Mouse (Mus musculus): ENCODE measurements around the gene Agap1. TPM values are rescaled to one million over a fixed set of nuclear protein-coding genes. Genes with fewer than 3 reads are reported as not detected.

The Agap1 gene
- polyA plus RNA-seq, 1 experiment from 2014 or later = 24.6 TPM

DNA sequence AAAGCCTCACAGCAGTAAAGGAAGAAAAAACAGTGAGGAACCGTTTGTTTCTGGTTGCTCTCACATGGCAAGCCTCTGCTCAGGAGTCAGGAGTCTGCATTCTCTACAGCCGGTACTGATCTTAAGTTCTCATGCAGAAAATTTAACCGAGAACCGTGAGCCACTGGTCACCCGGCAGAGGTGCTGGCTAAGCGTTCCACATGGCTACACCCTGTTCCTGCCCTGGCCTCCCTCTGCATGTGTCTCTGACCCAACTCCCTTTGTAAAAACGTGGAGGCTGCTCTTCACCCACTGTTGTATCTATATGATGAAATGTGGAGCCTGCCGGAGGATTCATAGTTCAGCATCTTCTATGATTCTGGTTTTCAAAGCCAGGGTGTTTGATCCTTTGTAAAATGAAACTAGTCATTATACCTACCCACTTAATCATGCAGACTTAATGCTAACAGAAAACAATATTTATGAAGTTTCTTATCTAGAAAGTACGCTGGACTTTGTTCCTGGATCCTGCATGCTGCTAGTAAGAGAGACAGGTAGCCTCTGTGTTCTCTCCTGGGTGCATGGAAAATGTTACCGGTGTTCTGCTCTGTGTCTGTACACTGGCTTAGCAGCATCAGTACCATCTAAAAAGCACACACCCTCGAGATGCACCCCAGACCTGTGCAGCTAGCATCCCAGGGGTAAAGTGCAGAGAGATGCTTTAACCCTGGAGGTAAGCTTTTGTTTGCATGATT is 396.2 kb downstream of the Agap1 start:
- 0 out of 2 replicates have a peak, but pooled peaks cover 2% of the 10 kb centered on the region for H3K27me3 ChIP-seq
- no peak overlapping the region for H3K4me3 ChIP-seq
- H3K36me3 ChIP-seq = 0 out of 2 replicates have a peak, but pooled peaks cover 3% of the 10 kb centered on the region
- H3K4me2 ChIP-seq (replicated peaks) = no peak overlapping the region
- no peak for ATAC-seq (ENCODE audit: insufficient number of reproducible peaks, insufficient read depth, low FRiP score, low TSS enrichment)
- H3K9me3 ChIP-seq = no peaks in the 10 kb centered on the region
- H3K4me1 ChIP-seq = peaks cover 34% of the 10 kb centered on the region
- no peak overlapping the region for H3K9ac ChIP-seq
- no peak overlapping the region for H3K27ac ChIP-seq
- 75% methylated on average over 11 of the region's 11 CpGs for WGBS

DNA sequence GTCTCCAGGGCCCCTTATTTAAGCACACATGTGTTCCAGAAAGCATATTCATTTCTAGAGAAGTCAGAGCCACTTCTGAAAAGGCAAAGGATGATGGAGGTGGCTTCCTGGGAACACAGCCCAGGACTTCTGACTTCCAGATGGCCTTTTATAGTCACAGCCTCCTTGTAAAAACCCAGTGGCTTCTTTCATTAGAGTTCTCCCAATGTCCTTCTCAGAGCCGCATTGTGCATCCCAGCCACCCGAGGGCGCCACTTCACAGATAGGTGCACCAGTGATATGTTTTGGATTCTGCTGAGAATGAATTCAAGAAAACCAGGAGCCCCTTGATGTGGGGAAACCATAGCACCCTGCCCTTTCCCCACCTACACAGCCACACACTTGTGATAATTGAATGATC is 404.6 kb downstream of the Agap1 start:
- no peaks in the 10 kb centered on the region for H3K27me3 ChIP-seq
- no peaks in the 10 kb centered on the region for H3K36me3 ChIP-seq
- no peak overlapping the region for H3K27ac ChIP-seq
- H3K4me3 ChIP-seq = no peak overlapping the region
- peaks cover 14% of the 10 kb centered on the region; the same call in 1 of the 2 replicates for H3K4me1 ChIP-seq
- no peak overlapping the region for H3K9ac ChIP-seq
- 32% methylated on average over 3 of the region's 3 CpGs for WGBS
- no peak for ATAC-seq (ENCODE audit: insufficient number of reproducible peaks, insufficient read depth, low FRiP score, low TSS enrichment)
- H3K9me3 ChIP-seq = no peaks in the 10 kb centered on the region
- no peak overlapping the region for H3K4me2 ChIP-seq (replicated peaks)

DNA sequence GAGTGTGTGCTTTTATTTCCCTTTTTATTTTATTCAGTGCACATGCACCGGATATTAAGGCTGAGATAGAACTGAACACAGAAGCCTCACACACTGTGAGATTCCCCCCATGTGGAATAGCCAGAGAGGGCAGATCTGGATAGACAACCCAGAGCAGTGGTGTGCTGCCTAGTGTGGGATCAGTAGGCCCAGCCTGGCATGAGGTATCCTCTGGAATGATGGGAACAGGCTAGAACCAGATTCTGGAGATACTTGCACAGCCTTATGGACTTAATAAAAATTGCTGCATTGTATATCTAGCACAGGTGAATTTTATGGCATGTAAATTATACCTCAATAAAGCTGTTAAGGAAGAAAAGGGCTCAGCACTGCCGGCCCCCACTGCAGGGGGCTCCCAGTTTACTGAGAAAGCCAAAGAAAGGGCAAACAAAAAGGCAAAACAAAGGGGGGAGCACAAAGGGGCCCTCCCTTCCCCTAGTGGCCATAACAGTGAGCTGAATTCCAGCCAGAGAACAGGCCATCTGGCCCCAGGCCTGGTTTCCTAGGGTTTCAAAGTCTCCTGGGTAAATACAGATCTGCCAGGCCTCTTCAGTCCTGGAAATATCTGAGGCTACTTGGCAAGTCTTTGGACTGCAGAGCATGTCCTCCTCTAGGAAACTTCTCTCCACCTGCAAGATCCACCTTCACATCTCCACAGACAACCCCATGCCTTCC is 405.6 kb downstream of the Agap1 start:
- H3K4me1 ChIP-seq = peaks cover 14% of the 10 kb centered on the region; the same call in 1 of the 2 replicates
- H3K4me3 ChIP-seq = no peak overlapping the region
- no peak overlapping the region for H3K9ac ChIP-seq
- ATAC-seq (ENCODE audit: insufficient number of reproducible peaks, insufficient read depth, low FRiP score, low TSS enrichment) = no peak
- H3K4me2 ChIP-seq (replicated peaks) = no peak overlapping the region
- no peaks in the 10 kb centered on the region for H3K36me3 ChIP-seq
- no peaks in the 10 kb centered on the region for H3K9me3 ChIP-seq
- H3K27me3 ChIP-seq = no peaks in the 10 kb centered on the region
- WGBS = 44% methylated on average over 2 of the region's 2 CpGs
- peak overlapping the region; percentile 14; the same call in 1 of the 2 replicates for H3K27ac ChIP-seq

DNA sequence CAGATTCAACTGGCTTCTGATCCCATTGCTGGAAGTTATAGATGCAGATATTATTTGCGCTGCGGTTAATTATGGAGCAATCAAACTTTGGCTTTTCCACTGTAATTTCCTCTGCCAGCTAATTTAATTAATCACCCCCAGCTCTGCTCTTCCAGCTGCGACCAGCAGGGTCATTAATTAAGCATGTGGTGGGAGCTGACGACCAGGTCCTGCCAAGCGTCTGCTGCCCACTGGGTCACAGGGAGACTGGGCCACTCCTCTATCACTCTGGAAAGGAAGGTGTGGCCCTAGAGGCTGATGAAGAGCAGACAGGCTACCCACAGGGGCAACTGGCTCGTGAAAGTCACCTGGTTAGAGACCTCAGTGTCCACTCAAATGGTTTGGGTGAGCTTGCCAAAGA is 411.2 kb downstream of the Agap1 start:
- Histone ChIP-seq H3K27me3 (no peaks in the 10 kb centered on the region), H3K9ac (no peak overlapping the region), H3K27ac (no peak overlapping the region), H3K4me1 (peaks cover 10% of the 10 kb centered on the region), H3K36me3 (no peaks in the 10 kb centered on the region), H3K9me3 (no peaks in the 10 kb centered on the region), H3K4me2 (replicated peaks) (no peak overlapping the region), H3K4me3 (no peak overlapping the region)
- ATAC-seq (ENCODE audit: insufficient number of reproducible peaks, insufficient read depth, low FRiP score, low TSS enrichment) = no peak
- 54% methylated on average over 6 of the region's 6 CpGs for WGBS

DNA sequence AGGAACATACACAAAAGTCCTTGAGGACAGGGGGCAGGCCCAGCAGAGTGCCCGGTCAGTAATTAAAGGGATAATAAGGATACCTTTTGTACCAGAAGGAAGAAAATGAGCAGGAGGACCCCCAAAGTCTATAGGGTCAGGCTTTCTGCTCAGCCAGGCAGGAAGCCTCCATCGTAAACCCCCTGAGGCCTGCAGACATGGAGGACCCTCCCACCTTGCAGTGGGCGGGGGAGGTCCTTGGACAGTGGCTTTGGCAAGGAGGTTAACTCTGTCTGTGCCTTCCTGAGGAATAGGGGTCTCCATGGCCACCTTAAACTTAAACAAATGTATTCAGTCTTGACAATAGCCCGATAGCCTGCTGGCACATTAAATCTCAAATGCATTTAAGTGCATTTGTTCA is 413.2 kb downstream of the Agap1 start:
- Histone ChIP-seq H3K4me1 (peaks cover 13% of the 10 kb centered on the region), H3K27ac (no peak overlapping the region), H3K36me3 (no peaks in the 10 kb centered on the region), H3K9ac (no peak overlapping the region), H3K9me3 (no peaks in the 10 kb centered on the region), H3K4me2 (replicated peaks) (no peak overlapping the region), H3K4me3 (no peak overlapping the region), H3K27me3 (no peaks in the 10 kb centered on the region)
- ATAC-seq (ENCODE audit: insufficient number of reproducible peaks, insufficient read depth, low FRiP score, low TSS enrichment) = no peak
- 40% methylated on average over 4 of the region's 4 CpGs for whole genome bisulfite sequencing

DNA sequence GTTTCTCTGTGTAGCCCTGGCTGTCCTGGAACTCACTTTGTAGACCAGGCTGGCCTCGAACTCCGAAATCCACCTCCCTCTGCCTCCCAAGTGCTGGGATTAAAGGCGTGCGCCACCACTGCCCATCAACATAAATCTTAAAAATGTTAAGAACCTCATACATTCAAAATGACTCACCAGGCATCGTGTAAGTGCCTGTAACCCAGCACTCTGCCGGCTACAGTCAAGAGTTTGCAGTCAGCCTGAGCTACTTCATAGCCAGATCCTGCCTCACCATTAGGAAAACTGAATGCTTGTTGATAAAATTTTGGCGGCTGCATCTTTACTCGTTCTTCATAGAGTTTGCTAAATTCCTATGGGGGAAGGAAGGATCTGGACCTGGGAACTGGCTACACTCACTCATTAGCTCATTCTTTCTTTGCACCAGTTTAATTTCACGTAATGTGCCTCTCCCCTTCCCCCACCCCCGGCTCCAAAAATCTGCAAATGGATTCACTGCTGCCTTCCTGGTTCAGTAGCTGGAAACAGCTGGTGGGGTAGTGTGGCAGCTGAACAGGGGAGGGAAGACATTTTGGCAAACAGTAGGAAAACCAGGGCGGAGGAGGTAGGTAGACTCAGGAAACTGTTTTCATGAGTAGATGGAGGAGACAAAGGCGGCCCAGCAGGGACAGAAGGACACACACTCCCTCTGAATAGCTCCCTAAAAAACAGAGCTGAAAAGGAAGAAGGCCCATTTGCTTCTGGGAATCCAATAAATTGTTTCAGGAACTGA is 415.7 kb downstream of the Agap1 start:
- ATAC-seq (ENCODE audit: insufficient number of reproducible peaks, insufficient read depth, low FRiP score, low TSS enrichment) = no peak
- Histone ChIP-seq H3K9ac (no peak overlapping the region), H3K4me1 (peaks cover 24% of the 10 kb centered on the region), H3K27me3 (no peaks in the 10 kb centered on the region), H3K27ac (0 out of 2 replicates have a peak overlapping the region, but pooled peaks have one; percentile 23), H3K4me3 (no peak overlapping the region), H3K4me2 (replicated peaks) (no peak overlapping the region), H3K36me3 (no peaks in the 10 kb centered on the region), H3K9me3 (no peaks in the 10 kb centered on the region)
- WGBS = 51% methylated on average over 12 of the region's 12 CpGs

DNA sequence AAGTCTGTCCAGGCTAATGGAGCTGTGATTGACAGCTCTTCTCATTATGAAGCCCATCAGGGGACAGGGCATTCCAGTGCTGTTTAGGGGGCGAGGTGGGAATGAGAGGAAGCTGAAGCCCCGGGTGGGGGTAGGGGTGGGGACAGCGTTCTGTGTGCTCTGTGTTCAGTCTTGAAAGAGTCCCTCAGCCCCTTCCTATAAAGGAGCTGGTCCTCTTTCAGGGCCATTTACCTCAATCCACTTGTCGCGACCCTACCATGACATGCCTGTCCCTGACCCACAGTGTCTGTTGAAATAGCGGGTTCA is 416.3 kb downstream of the Agap1 start:
- Histone ChIP-seq H3K4me2 (replicated peaks) (no peak overlapping the region), H3K27ac (no peak overlapping the region), H3K9ac (no peak overlapping the region), H3K9me3 (no peaks in the 10 kb centered on the region), H3K27me3 (no peaks in the 10 kb centered on the region), H3K36me3 (no peaks in the 10 kb centered on the region), H3K4me1 (peaks cover 24% of the 10 kb centered on the region), H3K4me3 (no peak overlapping the region)
- no peak for ATAC-seq (ENCODE audit: insufficient number of reproducible peaks, insufficient read depth, low FRiP score, low TSS enrichment)
- 42% methylated on average over 6 of the region's 6 CpGs for WGBS

DNA sequence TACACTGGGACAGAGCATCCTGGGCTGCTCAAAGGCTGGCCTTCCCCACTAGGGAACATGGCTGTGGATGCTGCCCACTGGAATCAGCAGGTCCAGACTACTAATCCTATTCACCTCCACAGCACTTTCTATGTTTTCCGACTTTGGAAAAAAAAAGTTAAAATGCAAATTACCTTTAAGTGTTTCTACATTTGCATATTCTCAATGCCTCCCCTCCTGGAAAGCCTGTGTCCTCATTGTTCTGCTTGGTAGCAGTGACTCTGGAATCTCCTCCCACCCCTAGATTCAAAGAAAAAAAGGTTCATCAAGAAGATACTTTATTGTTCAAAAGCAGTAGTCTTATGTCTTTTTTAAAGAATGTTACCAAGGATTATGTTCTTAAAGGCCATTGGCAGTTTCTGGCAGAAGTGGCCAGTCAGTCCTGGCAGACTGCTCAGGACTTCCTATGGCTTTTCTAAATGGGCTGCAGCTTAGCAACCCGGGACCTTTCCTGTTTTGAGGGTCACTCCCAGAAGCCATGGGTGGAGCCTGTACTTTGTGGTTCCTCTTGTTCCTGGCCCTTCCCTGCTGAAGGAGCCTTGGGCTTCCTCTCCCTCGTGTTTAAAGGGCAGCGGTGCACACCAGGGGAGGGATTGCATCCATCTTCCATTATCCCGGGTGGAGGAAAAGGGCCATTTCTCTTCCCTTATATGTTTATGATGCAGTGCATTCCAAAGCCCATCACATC is 421.9 kb downstream of the Agap1 start:
- Histone ChIP-seq H3K36me3 (no peaks in the 10 kb centered on the region), H3K9me3 (no peaks in the 10 kb centered on the region), H3K4me2 (replicated peaks) (no peak overlapping the region), H3K4me1 (peaks cover 27% of the 10 kb centered on the region), H3K9ac (no peak overlapping the region), H3K4me3 (no peak overlapping the region), H3K27ac (no peak overlapping the region), H3K27me3 (no peaks in the 10 kb centered on the region)
- no peak for ATAC-seq (ENCODE audit: insufficient number of reproducible peaks, insufficient read depth, low FRiP score, low TSS enrichment)
- WGBS = 20% methylated on average over 5 of the region's 5 CpGs

DNA sequence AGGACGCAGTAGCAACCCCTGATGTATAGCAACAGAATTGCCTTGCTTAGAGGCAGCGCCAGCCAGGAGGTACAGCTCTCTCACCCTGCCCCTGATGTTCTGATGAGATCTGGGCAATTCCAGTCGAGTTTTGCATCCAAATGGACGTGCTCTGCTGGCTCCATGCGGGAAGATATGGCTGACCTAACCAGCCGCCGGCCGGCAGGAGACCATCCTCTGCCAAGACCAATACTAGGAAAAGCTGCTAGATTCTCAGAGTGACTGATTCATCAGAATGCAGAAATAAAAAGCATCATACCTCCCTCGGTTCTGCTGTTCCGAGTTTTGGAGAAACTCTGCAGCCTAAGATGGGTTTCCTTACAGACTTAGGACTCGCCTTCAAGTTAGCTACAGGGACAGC is 423.9 kb downstream of the Agap1 start:
- H3K27ac ChIP-seq = no peak overlapping the region
- no peaks in the 10 kb centered on the region for H3K36me3 ChIP-seq
- no peak overlapping the region for H3K9ac ChIP-seq
- ATAC-seq (ENCODE audit: insufficient number of reproducible peaks, insufficient read depth, low FRiP score, low TSS enrichment) = no peak
- H3K4me1 ChIP-seq = peaks cover 17% of the 10 kb centered on the region
- 85% methylated on average over 11 of the region's 11 CpGs for WGBS
- no peak overlapping the region for H3K4me2 ChIP-seq (replicated peaks)
- H3K4me3 ChIP-seq = no peak overlapping the region
- H3K27me3 ChIP-seq = no peaks in the 10 kb centered on the region
- no peaks in the 10 kb centered on the region for H3K9me3 ChIP-seq

DNA sequence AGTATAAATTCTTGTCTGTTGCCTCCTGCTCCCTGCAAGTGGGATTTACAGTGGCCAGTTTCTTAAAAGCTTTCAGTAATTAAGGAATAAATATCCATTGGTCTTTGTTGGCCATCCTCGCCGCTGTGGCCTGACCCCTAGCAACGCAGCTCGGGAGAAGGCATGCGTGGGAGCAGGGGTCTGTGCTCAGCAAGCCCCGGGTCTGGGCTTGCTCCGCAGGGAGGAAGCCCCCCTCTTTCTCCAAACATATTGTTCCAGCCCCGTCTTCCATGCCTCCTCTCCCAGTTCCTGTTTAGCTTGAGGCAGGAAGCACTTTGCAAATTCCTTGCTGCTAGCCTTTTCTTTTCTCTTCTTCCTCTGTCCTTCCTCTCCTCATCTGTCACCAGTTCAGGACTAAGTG is 425.6 kb downstream of the Agap1 start:
- no peaks in the 10 kb centered on the region for H3K9me3 ChIP-seq
- no peak for ATAC-seq (ENCODE audit: insufficient number of reproducible peaks, insufficient read depth, low FRiP score, low TSS enrichment)
- H3K4me3 ChIP-seq = no peak overlapping the region
- H3K4me2 ChIP-seq (replicated peaks) = no peak overlapping the region
- no peaks in the 10 kb centered on the region for H3K36me3 ChIP-seq
- no peak overlapping the region for H3K27ac ChIP-seq
- no peak overlapping the region for H3K9ac ChIP-seq
- no peaks in the 10 kb centered on the region; the same call in 1 of the 2 replicates for H3K27me3 ChIP-seq
- WGBS = 19% methylated on average over 8 of the region's 8 CpGs
- H3K4me1 ChIP-seq = peaks cover 18% of the 10 kb centered on the region

DNA sequence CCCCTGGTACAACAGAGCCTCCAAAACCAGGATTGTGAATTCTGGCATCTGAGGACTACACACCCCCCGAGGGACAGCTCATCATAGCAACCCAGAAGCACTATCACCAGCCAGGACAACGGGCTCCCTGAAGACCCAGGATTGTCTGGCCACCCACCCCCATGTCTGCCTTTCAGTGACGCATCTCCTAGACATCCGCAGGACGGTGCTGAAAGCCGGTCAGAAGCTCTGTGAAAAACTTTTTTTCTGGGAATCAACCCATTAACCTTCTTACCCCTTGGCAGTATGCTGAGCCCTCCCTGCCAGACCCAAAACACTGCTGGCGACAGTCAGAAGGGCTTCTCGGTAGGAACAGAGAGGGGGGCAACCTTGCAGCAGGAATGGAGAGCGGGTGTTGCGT is 426.2 kb downstream of the Agap1 start:
- no peak overlapping the region for H3K4me2 ChIP-seq (replicated peaks)
- H3K27me3 ChIP-seq = no peaks in the 10 kb centered on the region; the same call in 1 of the 2 replicates
- WGBS = 76% methylated on average over 10 of the region's 10 CpGs
- no peak overlapping the region for H3K27ac ChIP-seq
- H3K4me1 ChIP-seq = peaks cover 25% of the 10 kb centered on the region
- H3K9me3 ChIP-seq = no peaks in the 10 kb centered on the region
- H3K4me3 ChIP-seq = no peak overlapping the region
- no peaks in the 10 kb centered on the region for H3K36me3 ChIP-seq
- no peak overlapping the region for H3K9ac ChIP-seq
- ATAC-seq (ENCODE audit: insufficient number of reproducible peaks, insufficient read depth, low FRiP score, low TSS enrichment) = no peak

All from embryonic facial prominence, embryonic 12.5 days (tissue).